Mouse (Mus musculus): Measurements from ENCODE around the gene Trnt1. TPM values are rescaled to one million over a fixed set of nuclear protein-coding genes. Genes with fewer than 3 reads are reported as not detected.

The Trnt1 gene
- 10 to 100 TPM; 59.8 to 63.1 TPM for total RNA-seq (2021)
- long read RNA-seq, experiment 1, transcript Trnt1-201 (9 exons, 2,283 nt), result major isoform, 16 of 49 reads
- long read RNA-seq, experiment 1, transcript Trnt1-203 (9 exons, 1,398 nt), result minor isoform, 13 of 49 reads
- long read RNA-seq, experiment 1, partial matches to known transcripts, result 13 of 49 reads
- long read RNA-seq, experiment 1, other reads (novel, unspliced or antisense), result 7 of 49 reads
- long read RNA-seq, experiment 2, transcript Trnt1-203 (9 exons, 1,398 nt), result major isoform, 7 of 13 reads
- long read RNA-seq, experiment 2, partial matches to known transcripts, result 1 of 13 reads
- long read RNA-seq, experiment 2, other reads (novel, unspliced or antisense), result 2 of 13 reads

GRCm38 (mm10) chr6:106768640-106769289 lies at the start of gene Trnt1:
Gene Trnt1, plus strand, starts transcription at chr6:106769120.
- peak; percentile 98 to 99 for DNase-seq

DNA sequence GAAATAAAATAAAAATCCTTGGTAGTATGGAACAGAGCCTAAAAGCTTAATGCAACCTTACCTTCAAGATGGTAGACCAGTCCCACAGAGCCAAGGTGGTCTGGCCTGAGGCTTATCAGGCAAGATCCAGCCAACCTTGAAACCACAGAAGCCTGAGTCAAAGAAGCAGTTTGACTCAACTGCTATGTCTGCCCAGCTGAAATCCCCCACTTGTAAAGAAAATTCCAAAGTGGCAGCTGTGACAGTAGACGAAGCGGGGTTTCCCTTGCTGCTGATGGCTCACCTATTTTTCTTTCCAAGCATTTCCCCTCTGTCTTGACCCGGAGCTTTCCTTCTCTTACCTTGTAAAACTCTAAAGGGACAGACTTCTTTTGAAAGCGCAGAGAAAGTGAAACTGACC lies 43.3 kb upstream of the Trnt1 start:
- DNase-seq, result no peak

GRCm38 (mm10) chr6:106726078-106726477 lies 42.8 kb upstream of the Trnt1 start:
- DNase-seq, result no peak

GRCm38 (mm10) chr6:106727703-106728102 lies 41.2 kb upstream of the Trnt1 start:
- no peak for DNase-seq

DNA sequence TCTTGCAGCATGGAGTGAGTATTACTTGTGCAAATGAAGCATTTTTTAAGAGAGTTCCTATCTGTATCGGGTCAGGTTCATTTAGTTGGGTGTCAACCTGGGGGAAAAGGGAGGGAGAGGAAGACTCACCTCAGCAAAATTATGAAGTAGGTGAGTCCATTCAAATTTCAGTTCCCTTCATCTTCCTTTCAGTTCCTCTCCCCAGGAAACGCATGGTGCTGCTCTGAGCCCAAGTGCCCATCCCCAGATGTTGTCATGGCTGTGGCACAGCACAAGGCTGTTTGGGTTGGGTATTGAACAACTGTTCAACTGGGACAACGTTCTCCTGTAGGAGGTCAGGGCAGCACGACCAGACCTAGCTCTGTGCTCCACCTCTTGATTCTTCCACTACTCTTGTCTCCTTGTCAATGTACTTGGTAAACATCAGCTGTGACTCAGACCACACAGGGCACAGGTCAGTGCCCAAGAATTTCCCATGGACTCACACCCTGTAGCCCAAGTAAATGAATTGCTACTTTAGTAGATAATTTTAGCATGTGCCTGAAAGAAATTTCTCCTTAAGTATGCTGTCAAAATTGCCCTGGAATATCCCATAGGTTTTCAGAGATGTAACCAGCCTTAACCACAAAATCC lies 39.1 kb upstream of the Trnt1 start:
- DNase-seq, result no peak

DNA sequence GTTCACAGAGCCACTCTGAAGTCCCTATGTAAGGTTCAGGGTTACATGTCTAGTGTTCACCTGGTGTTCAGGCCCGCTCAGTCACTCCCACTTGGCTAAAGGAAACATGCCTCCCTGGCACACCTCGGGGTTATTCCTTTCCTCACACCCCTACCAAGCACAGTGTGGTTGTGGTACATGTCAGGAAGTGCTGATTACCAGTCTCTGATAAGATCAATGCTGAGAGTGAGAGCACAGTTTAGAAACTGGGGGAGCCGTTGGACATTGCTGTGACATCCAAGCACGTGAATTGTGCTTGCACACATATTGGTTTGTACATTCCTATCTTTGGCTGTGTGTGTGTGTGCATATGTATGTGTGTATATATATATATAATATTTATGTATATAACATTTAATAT lies 36.4 kb upstream of the Trnt1 start:
- DNase-seq, result no peak

DNA sequence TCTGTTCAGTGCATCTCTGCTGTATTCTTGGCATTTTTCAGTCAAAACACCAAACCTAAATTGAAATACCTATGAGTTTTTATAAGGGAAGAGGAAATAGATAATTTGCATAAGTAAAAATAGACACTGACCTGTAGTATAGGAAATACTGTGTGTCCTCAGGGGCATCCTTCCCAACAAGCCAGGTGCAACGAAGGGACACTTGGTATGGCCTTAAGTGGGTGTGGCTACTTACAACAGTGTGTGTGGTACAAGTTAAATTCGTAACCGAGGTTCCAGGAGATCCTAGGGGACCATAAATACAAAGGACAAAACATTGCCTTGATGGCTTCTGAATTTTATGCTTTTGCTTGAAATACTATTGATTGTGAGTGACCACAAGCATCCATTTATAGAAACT lies 30.7 kb upstream of the Trnt1 start:
- DNase-seq, result no peak

GRCm38 (mm10) chr6:106740244-106740825 lies 28.6 kb upstream of the Trnt1 start:
- DNase-seq, result no peak

GRCm38 (mm10) chr6:106743556-106744233 lies 25.2 kb upstream of the Trnt1 start:
- no peak for DNase-seq

DNA sequence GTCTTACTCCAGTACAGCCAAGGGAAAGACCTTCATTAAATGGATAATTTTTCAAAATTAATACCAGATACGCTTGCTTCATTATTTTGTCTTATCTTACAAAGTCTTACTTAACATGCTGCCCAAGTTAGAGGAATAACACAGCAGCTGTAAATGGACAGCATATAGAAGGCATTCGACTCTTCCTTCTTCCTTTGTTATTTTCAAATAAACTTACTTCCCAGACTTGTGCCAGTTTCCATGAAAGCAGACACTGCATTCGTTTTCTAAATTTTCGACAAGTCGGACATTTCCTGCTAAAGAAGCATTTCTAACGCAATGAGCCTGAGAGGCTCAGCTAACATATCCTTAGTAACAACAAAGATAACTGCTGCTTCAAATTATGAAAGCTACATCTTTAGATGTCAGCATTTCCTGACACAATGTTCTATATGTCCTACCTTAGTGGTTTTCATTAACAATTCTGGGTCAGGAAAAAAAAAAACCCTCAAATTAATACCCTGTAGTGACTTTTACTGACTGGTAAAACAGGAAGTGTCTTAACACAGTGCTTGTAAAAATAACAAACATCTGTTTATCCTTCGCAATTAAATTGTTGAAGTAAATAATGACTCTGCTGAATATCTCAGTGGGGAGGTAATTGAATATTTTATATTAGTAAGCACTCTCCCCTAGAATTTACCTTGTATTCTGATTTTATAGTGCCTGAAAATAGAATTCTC lies 23.1 kb upstream of the Trnt1 start:
- no peak for DNase-seq

DNA sequence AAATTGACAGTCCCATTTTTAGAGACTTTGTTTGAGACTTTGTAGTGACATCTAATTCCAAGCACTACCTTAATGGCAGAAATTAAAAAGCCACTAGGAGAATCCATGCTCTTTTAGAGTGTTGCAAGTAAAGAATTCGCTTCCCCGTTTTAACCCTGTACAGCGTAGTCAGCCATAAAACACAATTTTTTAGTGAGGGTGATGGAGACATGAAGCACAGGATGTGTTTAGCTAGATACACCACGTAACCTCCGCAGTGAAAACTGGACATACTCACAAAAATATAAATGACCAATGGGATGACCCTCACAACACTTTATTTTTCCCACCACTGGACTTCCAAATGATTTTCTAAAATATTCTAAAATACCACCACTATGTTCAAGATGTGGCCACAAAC lies 21.7 kb upstream of the Trnt1 start:
- DNase-seq, result no peak

GRCm38 (mm10) chr6:106747804-106748203 lies 21.1 kb upstream of the Trnt1 start:
- no peak for DNase-seq

DNA sequence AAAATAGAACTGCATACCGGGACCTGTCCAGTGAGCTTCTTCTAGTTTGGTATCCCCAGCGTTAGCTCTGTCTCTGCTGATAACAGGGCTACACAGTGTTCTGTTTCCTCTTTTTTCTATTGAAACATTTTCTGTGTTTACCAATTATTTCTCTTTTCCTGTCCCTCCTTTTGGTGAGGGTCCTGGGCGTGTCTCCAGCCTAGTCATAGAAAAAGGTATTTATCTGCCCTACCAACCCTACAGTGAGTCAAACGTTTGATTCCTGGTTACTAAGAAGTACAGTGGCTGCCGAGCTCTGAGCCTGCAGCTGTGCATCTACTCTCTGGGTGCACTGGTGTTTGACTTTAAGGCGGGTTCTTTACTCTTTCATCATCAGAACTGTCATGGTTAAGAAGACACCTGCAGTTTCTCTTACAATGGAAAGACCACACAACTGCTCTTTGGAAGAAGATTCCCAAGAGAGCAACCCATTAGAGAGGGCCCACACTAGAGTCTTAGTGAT lies 20.0 kb upstream of the Trnt1 start, which contains the start of gene Il5ra:
Il5ra (minus strand) TSS at position 151 of the 502 bp plus-strand sequence.
- no peak for DNase-seq

GRCm38 (mm10) chr6:106750291-106750690 lies 18.6 kb upstream of the Trnt1 start:
- DNase-seq, result no peak

GRCm38 (mm10) chr6:106758299-106758698 lies 10.6 kb upstream of the Trnt1 start:
- DNase-seq, result no peak

DNA sequence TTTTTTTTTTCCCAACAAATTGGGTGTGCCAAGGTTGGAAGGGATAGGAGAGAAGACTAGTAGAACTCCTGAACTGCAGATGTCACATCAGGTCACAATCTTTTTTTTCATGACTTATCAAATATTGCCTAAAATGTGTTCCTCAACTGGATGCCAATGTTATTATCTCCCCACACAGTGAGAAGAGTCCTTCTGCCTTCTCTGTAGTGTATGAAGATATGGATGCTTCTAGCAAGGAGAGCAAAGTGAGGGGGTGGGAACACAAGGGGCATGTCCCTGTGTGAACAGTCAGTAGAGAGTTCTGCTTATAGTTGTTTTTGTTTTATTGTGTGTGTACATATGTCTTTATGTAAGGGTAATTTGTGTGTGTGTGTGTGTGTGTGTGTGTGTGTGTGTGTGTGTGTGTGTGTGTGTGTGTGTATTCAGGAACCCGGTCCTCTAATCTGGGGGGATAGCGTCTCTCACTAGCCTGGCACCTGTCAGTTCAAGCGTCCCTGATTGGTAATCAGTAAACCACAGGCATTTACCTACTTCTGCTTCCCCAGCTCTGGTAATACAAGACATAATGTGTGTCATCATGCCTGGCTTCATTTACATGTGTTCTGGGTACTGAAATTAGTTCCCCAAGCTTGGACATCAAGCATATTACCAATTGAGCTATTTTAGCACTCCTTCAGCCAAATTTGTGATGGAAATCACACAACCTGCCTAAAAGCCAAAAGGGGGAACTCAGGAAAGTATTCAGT lies 8.3 kb upstream of the Trnt1 start:
- no peak for DNase-seq

DNA sequence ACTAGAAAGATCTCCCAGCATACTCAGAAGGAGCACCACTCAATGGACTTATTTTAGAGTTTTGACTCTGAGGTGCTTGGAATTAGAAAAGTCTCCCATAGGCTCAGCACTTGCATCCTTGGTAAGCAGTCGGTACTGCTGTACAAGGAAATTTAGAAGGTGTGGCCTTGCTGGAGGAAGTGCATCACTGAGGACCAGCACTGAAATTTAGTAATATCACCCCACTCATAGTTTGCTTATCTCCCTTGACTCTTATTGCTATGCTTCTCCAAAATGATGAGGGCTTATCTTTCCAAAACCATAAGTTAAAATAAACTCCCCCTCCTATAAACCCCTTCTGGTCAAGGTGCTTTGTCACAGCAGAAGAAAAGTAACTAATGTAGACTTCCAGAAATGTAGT lies 7.4 kb upstream of the Trnt1 start:
- no peak for DNase-seq

DNA sequence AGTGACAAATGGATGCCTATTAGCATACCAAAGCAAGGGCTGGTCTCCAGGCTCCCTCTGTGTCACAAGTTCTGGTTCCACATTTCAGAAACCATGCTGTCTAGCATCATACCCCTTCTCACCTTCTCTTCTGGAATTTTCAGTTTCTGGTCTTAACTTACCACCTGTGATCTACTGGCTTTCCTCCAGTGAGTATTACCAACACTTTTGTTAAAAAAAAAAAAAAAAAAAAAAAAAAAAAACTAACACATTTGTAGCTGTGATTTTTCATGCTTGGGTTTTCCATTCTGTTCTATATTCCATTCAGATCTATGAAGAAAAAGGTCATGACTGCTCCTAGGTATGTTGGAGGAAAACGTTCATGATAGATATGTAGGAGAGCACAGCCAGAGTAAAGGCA lies 3.0 kb upstream of the Trnt1 start:
- DNase-seq, result no peak

DNA sequence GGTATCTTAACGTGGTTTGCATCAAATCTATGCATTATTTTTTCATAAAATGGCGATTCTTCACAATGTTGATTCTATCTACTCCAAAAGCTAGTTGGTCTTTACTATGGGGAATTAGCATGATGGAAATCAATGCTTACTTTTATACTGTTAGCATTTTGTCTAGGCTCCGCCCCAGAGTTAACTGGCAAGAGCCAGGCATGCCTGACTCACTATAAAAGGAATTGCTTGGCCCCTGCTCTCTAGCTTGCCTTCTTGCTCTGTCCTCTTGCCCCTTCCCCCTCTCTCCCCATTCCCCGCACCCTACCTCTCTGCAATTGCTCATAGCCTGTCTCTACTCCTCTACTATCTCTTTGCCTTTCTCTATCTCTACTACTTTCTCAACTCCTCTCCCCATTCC lies 2.1 kb upstream of the Trnt1 start:
- no peak for DNase-seq

DNA sequence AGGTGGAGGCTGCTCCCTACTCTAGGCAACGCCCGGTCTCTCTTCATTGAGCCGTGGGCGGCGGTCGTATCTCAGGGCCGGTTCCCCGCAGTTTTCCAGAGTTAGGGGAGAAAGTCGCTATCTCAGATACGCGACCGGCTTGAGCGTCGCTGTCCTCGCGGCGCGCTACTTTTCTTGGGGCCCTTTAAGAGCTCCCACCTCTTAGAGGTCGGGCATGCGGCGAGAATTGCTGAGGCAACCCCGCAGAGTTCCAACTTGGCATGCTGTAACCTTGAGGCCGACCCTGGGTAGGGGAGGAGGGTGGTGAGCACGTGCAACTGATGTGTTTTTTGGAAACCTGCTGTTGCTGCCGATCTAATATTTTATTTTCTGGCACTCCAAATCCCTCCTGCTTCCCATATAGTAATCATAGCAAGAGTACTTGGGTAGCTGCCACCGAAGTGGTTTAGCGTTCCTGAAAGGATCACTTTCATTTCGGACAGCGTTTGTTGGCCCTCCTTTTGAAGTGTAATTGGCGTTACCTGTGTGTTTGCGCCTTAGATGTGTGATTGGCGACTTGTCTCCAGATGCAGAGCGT lies 458 bp downstream of the Trnt1 start:
- peak; percentile 17 to 27 for DNase-seq

Data from adrenal gland, postnatal 36 days (tissue).